Mouse (Mus musculus): ENCODE measurements around the gene Mgat1. TPM values are rescaled to one million over a fixed set of nuclear protein-coding genes. Genes with fewer than 3 reads are reported as not detected.
A peak's percentile ranks its signal among the peaks of the same experiment; 100 is the strongest.

Gene Mgat1
- polyA plus RNA-seq, 1 experiment from 2014 or later, result 42.5 TPM

- H3K9me3 ChIP-seq (replicated peaks), result no peaks in the 10 kb centered on the region
- no peak for ATAC-seq (ENCODE audit: low FRiP score)
- no peak overlapping the region for H3K27ac ChIP-seq
- no peak overlapping the region for H3K4me2 ChIP-seq (replicated peaks)
- no peak overlapping the region for H3K9ac ChIP-seq
- H3K27me3 ChIP-seq, result no peaks in the 10 kb centered on the region
- peaks cover 37% of the 10 kb centered on the region for H3K36me3 ChIP-seq
- H3K4me3 ChIP-seq, result no peak overlapping the region
- 0 out of 2 replicates have a peak, but pooled peaks cover 3% of the 10 kb centered on the region for H3K4me1 ChIP-seq
Measured at GRCm38 (mm10) chr11:49212577-49212976, 31.4 kb upstream of the Mgat1 start.

- no peak overlapping the region for H3K9ac ChIP-seq
- ATAC-seq (ENCODE audit: low FRiP score), result no peak
- no peak overlapping the region for H3K4me2 ChIP-seq (replicated peaks)
- H3K36me3 ChIP-seq, result peaks cover 37% of the 10 kb centered on the region
- no peaks in the 10 kb centered on the region for H3K9me3 ChIP-seq (replicated peaks)
- H3K27me3 ChIP-seq, result no peaks in the 10 kb centered on the region
- no peak overlapping the region for H3K27ac ChIP-seq
- H3K4me3 ChIP-seq, result no peak overlapping the region
- H3K4me1 ChIP-seq, result 0 out of 2 replicates have a peak, but pooled peaks cover 3% of the 10 kb centered on the region
- WGBS, result 98% methylated on average over 1 of the region's 1 CpGs
Measured at GRCm38 (mm10) chr11:49213505-49213904, 30.5 kb upstream of the Mgat1 start.

GRCm38 (mm10) chr11:49219271-49219670 lies 24.7 kb upstream of the Mgat1 start:
- Histone ChIP-seq H3K9me3 (replicated peaks) (no peaks in the 10 kb centered on the region), H3K4me3 (no peak overlapping the region), H3K27me3 (no peaks in the 10 kb centered on the region), H3K27ac (no peak overlapping the region), H3K9ac (no peak overlapping the region), H3K36me3 (peaks cover 39% of the 10 kb centered on the region), H3K4me1 (no peaks in the 10 kb centered on the region), H3K4me2 (replicated peaks) (no peak overlapping the region)
- no peak for ATAC-seq (ENCODE audit: low FRiP score)
- 97% methylated on average over 2 of the region's 2 CpGs for WGBS

GRCm38 (mm10) chr11:49224455-49224854 lies 19.5 kb upstream of the Mgat1 start:
- no peak for ATAC-seq (ENCODE audit: low FRiP score)
- Histone ChIP-seq H3K36me3 (0 out of 2 replicates have a peak, but pooled peaks cover 3% of the 10 kb centered on the region), H3K9me3 (replicated peaks) (no peaks in the 10 kb centered on the region), H3K27ac (no peak overlapping the region), H3K4me1 (no peaks in the 10 kb centered on the region), H3K4me3 (no peak overlapping the region), H3K27me3 (no peaks in the 10 kb centered on the region), H3K9ac (no peak overlapping the region), H3K4me2 (replicated peaks) (no peak overlapping the region)
- 48% methylated on average over 1 of the region's 1 CpGs for WGBS

- Histone ChIP-seq H3K4me3 (no peak overlapping the region), H3K27me3 (no peaks in the 10 kb centered on the region), H3K9ac (no peak overlapping the region), H3K9me3 (replicated peaks) (no peaks in the 10 kb centered on the region), H3K4me1 (no peaks in the 10 kb centered on the region), H3K36me3 (no peaks in the 10 kb centered on the region), H3K4me2 (replicated peaks) (no peak overlapping the region), H3K27ac (no peak overlapping the region)
- no peak for ATAC-seq (ENCODE audit: low FRiP score)
- 72% methylated on average over 3 of the region's 3 CpGs for WGBS
Measured at GRCm38 (mm10) chr11:49232781-49233180, 11.2 kb upstream of the Mgat1 start.

GRCm38 (mm10) chr11:49235459-49236207 lies 8.4 kb upstream of the Mgat1 start:
- no peak overlapping the region for H3K4me2 ChIP-seq (replicated peaks)
- no peak overlapping the region for H3K27ac ChIP-seq
- no peaks in the 10 kb centered on the region for H3K27me3 ChIP-seq
- H3K36me3 ChIP-seq, result no peaks in the 10 kb centered on the region
- no peak overlapping the region for H3K4me3 ChIP-seq
- ATAC-seq (ENCODE audit: low FRiP score), result no peak
- H3K9me3 ChIP-seq (replicated peaks), result no peaks in the 10 kb centered on the region
- H3K9ac ChIP-seq, result no peak overlapping the region
- WGBS, result 81% methylated on average over 3 of the region's 3 CpGs
- no peaks in the 10 kb centered on the region for H3K4me1 ChIP-seq

- no peaks in the 10 kb centered on the region for H3K27me3 ChIP-seq
- no peaks in the 10 kb centered on the region for H3K4me1 ChIP-seq
- no peak overlapping the region for H3K4me3 ChIP-seq
- H3K36me3 ChIP-seq, result no peaks in the 10 kb centered on the region
- 74% methylated on average over 1 of the region's 1 CpGs for WGBS
- H3K27ac ChIP-seq, result no peak overlapping the region
- H3K4me2 ChIP-seq (replicated peaks), result no peak overlapping the region
- H3K9ac ChIP-seq, result no peak overlapping the region
- H3K9me3 ChIP-seq (replicated peaks), result no peaks in the 10 kb centered on the region
- no peak for ATAC-seq (ENCODE audit: low FRiP score)
Measured at GRCm38 (mm10) chr11:49236891-49237290, 7.1 kb upstream of the Mgat1 start.

GRCm38 (mm10) chr11:49237532-49237931 lies 6.5 kb upstream of the Mgat1 start:
- no peak overlapping the region for H3K4me3 ChIP-seq
- no peaks in the 10 kb centered on the region for H3K27me3 ChIP-seq
- no peak for ATAC-seq (ENCODE audit: low FRiP score)
- 92% methylated on average over 2 of the region's 2 CpGs for WGBS
- H3K9ac ChIP-seq, result no peak overlapping the region
- no peaks in the 10 kb centered on the region for H3K36me3 ChIP-seq
- no peaks in the 10 kb centered on the region for H3K4me1 ChIP-seq
- no peaks in the 10 kb centered on the region for H3K9me3 ChIP-seq (replicated peaks)
- no peak overlapping the region for H3K27ac ChIP-seq
- no peak overlapping the region for H3K4me2 ChIP-seq (replicated peaks)

- Histone ChIP-seq H3K27ac (no peak overlapping the region), H3K4me2 (replicated peaks) (no peak overlapping the region), H3K4me3 (no peak overlapping the region), H3K27me3 (no peaks in the 10 kb centered on the region), H3K36me3 (no peaks in the 10 kb centered on the region), H3K9me3 (replicated peaks) (no peaks in the 10 kb centered on the region), H3K9ac (no peak overlapping the region), H3K4me1 (peaks cover 14% of the 10 kb centered on the region)
- WGBS, result 91% methylated on average over 1 of the region's 1 CpGs
- no peak for ATAC-seq (ENCODE audit: low FRiP score)
Measured at GRCm38 (mm10) chr11:49240310-49240709, 3.7 kb upstream of the Mgat1 start.

GRCm38 (mm10) chr11:49240874-49241273 lies 3.1 kb upstream of the Mgat1 start:
- WGBS, result 91% methylated on average over 4 of the region's 4 CpGs
- Histone ChIP-seq H3K36me3 (no peaks in the 10 kb centered on the region), H3K9me3 (replicated peaks) (no peaks in the 10 kb centered on the region), H3K27ac (no peak overlapping the region), H3K9ac (no peak overlapping the region), H3K4me3 (no peak overlapping the region), H3K4me1 (peaks cover 20% of the 10 kb centered on the region), H3K4me2 (replicated peaks) (no peak overlapping the region), H3K27me3 (no peaks in the 10 kb centered on the region)
- no peak for ATAC-seq (ENCODE audit: low FRiP score)

- no peak overlapping the region for H3K4me3 ChIP-seq
- no peak overlapping the region for H3K4me2 ChIP-seq (replicated peaks)
- H3K27ac ChIP-seq, result no peak overlapping the region
- H3K4me1 ChIP-seq, result peaks cover 20% of the 10 kb centered on the region
- 63% methylated on average over 1 of the region's 1 CpGs for WGBS
- H3K9me3 ChIP-seq (replicated peaks), result no peaks in the 10 kb centered on the region
- no peak overlapping the region for H3K9ac ChIP-seq
- ATAC-seq (ENCODE audit: low FRiP score), result no peak
- H3K36me3 ChIP-seq, result no peaks in the 10 kb centered on the region
- H3K27me3 ChIP-seq, result no peaks in the 10 kb centered on the region
Measured at GRCm38 (mm10) chr11:49241471-49241870, 2.5 kb upstream of the Mgat1 start.

- Histone ChIP-seq H3K36me3 (no peaks in the 10 kb centered on the region), H3K4me2 (replicated peaks) (peak overlapping the region; percentile 65), H3K27ac (peak overlapping the region; percentile 95), H3K9me3 (replicated peaks) (no peaks in the 10 kb centered on the region), H3K4me3 (peak overlapping the region; percentile 59), H3K9ac (peak overlapping the region; percentile 75), H3K4me1 (peaks cover 22% of the 10 kb centered on the region), H3K27me3 (no peaks in the 10 kb centered on the region)
- WGBS, result 25% methylated on average over 11 of the region's 11 CpGs
- peak; percentile 9 for ATAC-seq (ENCODE audit: low FRiP score)
Measured at GRCm38 (mm10) chr11:49242944-49243626, 906 bp upstream of the Mgat1 start.

GRCm38 (mm10) chr11:49244595-49244930 lies 572 bp downstream of the Mgat1 start:
- Histone ChIP-seq H3K27ac (peak overlapping the region; percentile 95), H3K9ac (peak overlapping the region; percentile 75), H3K9me3 (replicated peaks) (no peaks in the 10 kb centered on the region), H3K4me3 (peak overlapping the region; percentile 59), H3K4me2 (replicated peaks) (peak overlapping the region; percentile 65), H3K4me1 (peaks cover 26% of the 10 kb centered on the region), H3K27me3 (no peaks in the 10 kb centered on the region), H3K36me3 (no peaks in the 10 kb centered on the region)
- 1% methylated on average over 4 of the region's 4 CpGs for WGBS
- no peak; the same call in 1 of the 2 replicates for ATAC-seq (ENCODE audit: low FRiP score)

Measured in hindbrain, embryonic 12.5 days (tissue).